In genomic region chr6:91372586-91372971, GRCm38 (mm10) we compare ENCODE assay signal across 19 mouse cellular contexts. TPM values are rescaled to one million over a fixed set of nuclear protein-coding genes. Genes with fewer than 3 reads are reported as not detected.
DNase-seq lines count a peak whose midpoint lies in the region; ATAC-seq and TF ChIP-seq lines count a peak whose summit lies in the region.
"Had no signal": no experiment of that assay in that cellular context is flagged by ENCODE, and none has a peak within 500 bp of the region (broad histone marks: within the 10 kb centered on the region; RNA-seq: fewer than 3 reads in every experiment).

No protein-coding gene starts in this region.

- no peak for DNase-seq in forebrain, embryonic 10.5 days (ENCODE audit: extremely low spot score, low spot score)
- DNase-seq in forebrain, embryonic 11.5 days (ENCODE audit: low spot score): no peak
- DNase-seq in limb, embryonic 10.5 days (ENCODE audit: low spot score): no peak
- no peak for DNase-seq in stomach, postnatal 0 days (ENCODE audit: low spot score)
- no peak for DNase-seq in retina, embryonic 14.5 days (ENCODE audit: low spot score)
- DNase-seq in right cerebral cortex, adult 2 months (ENCODE audit: low spot score in 2 of 2): no peak
- DNase-seq: cerebellum, adult 8-10 months; gastrocnemius, postnatal 25 days; heart, postnatal 10 days; kidney, adult 18-20 months; right cerebral cortex, postnatal 25 days; thymus, postnatal 25 days had no signal

- peaks cover 13% of the 10 kb centered on the region; the same call in 1 of the 2 replicates for H3K4me1 ChIP-seq in forebrain, embryonic 10.5 days
- no peaks in the 10 kb centered on the region for H3K4me1 ChIP-seq in forebrain, embryonic 11.5 days (replicated peaks; ENCODE audit: control insufficient read depth, insufficient read depth, low read length)
- H3K4me1 ChIP-seq in limb, embryonic 12.5 days (replicated peaks): no peaks in the 10 kb centered on the region
- peaks cover 8% of the 10 kb centered on the region; the same call in 1 of the 2 replicates for H3K4me1 ChIP-seq in limb, embryonic 10.5 days
- no peaks in the 10 kb centered on the region for H3K4me1 ChIP-seq in stomach, embryonic 16.5 days (ENCODE audit: control insufficient read depth, insufficient read depth, low read length)
- H3K4me1 ChIP-seq in stomach, postnatal 0 days (replicated peaks; ENCODE audit: control insufficient read depth, insufficient read depth): no peaks in the 10 kb centered on the region
- H3K4me1 ChIP-seq: midbrain, embryonic 12.5 days had no signal

- no peak for TF ChIP-seq EP300 in stomach, postnatal 0 days (optimal IDR thresholded peaks at IDR 0.05)

- H3K9me3 ChIP-seq in forebrain, embryonic 10.5 days: no peaks in the 10 kb centered on the region
- H3K9me3 ChIP-seq in forebrain, embryonic 11.5 days (ENCODE audit: control insufficient read depth, low read length): no peaks in the 10 kb centered on the region
- no peaks in the 10 kb centered on the region for H3K9me3 ChIP-seq in limb, embryonic 12.5 days
- H3K9me3 ChIP-seq in limb, embryonic 10.5 days (replicated peaks): no peaks in the 10 kb centered on the region
- no peaks in the 10 kb centered on the region for H3K9me3 ChIP-seq in stomach, embryonic 16.5 days (replicated peaks; ENCODE audit: control insufficient read depth, low read length)
- H3K9me3 ChIP-seq in stomach, postnatal 0 days (ENCODE audit: control insufficient read depth, low read length): no peaks in the 10 kb centered on the region
- H3K9me3 ChIP-seq: G1E; heart, embryonic 10.5 days; midbrain, embryonic 12.5 days had no signal

- no peak overlapping the region; the same call in 1 of the 2 replicates for H3K9ac ChIP-seq in forebrain, embryonic 11.5 days (ENCODE audit: low read length)
- H3K9ac ChIP-seq in limb, embryonic 12.5 days (replicated peaks): no peak overlapping the region
- no peak overlapping the region for H3K9ac ChIP-seq in stomach, embryonic 16.5 days (ENCODE audit: low read length)
- no peak overlapping the region for H3K9ac ChIP-seq in stomach, postnatal 0 days (ENCODE audit: low read length)
- H3K9ac ChIP-seq: liver, embryonic 14.5 days; midbrain, embryonic 12.5 days had no signal

- no peaks in the 10 kb centered on the region for H3K27me3 ChIP-seq in forebrain, embryonic 10.5 days (ENCODE audit: poor library complexity, severe bottlenecking)
- no peaks in the 10 kb centered on the region for H3K27me3 ChIP-seq in forebrain, embryonic 11.5 days (ENCODE audit: control insufficient read depth, insufficient read depth, low read length)
- no peaks in the 10 kb centered on the region; the same call in 1 of the 2 replicates for H3K27me3 ChIP-seq in limb, embryonic 12.5 days
- no peaks in the 10 kb centered on the region for H3K27me3 ChIP-seq in limb, embryonic 10.5 days (ENCODE audit: low read depth, poor library complexity, severe bottlenecking)
- no peaks in the 10 kb centered on the region for H3K27me3 ChIP-seq in stomach, embryonic 16.5 days (ENCODE audit: control insufficient read depth, insufficient read depth, low read length)
- H3K27me3 ChIP-seq in stomach, postnatal 0 days (ENCODE audit: control insufficient read depth, insufficient read depth, low read length): no peaks in the 10 kb centered on the region
- H3K27me3 ChIP-seq: midbrain, embryonic 12.5 days had no signal

- peak overlapping the region; percentile 44; the same call in 1 of the 2 replicates for H3K27ac ChIP-seq in forebrain, embryonic 10.5 days
- no peak overlapping the region for H3K27ac ChIP-seq in forebrain, embryonic 11.5 days (ENCODE audit: low read depth, low read length)
- H3K27ac ChIP-seq in limb, embryonic 12.5 days: peak overlapping the region; percentile 23; the same call in 1 of the 2 replicates
- H3K27ac ChIP-seq in limb, embryonic 10.5 days: no peak overlapping the region
- H3K27ac ChIP-seq in stomach, embryonic 16.5 days (ENCODE audit: low read length): no peak overlapping the region
- H3K27ac ChIP-seq in stomach, postnatal 0 days (replicated peaks): no peak overlapping the region
- H3K27ac ChIP-seq: heart, embryonic 10.5 days; liver, embryonic 14.5 days; midbrain, embryonic 12.5 days had no signal

- no peak for ATAC-seq in forebrain, embryonic 11.5 days (replicated peaks; ENCODE audit: low FRiP score)
- no peak for ATAC-seq in limb, embryonic 12.5 days (ENCODE audit: insufficient number of reproducible peaks, insufficient read depth, low FRiP score, low TSS enrichment, low read depth)
- ATAC-seq in stomach, embryonic 16.5 days (ENCODE audit: insufficient read depth, low FRiP score): 0 out of 2 replicates have a peak, but pooled peaks have one; percentile 12
- ATAC-seq in stomach, postnatal 0 days (ENCODE audit: low FRiP score, low TSS enrichment): no peak
- ATAC-seq: CD4-positive, CD25-positive, alpha-beta regulatory T cell, adult 4 months had no signal

- H3K4me2 ChIP-seq in forebrain, embryonic 11.5 days (ENCODE audit: low read depth, low read length, severe bottlenecking): no peak overlapping the region
- no peak overlapping the region for H3K4me2 ChIP-seq in limb, embryonic 12.5 days
- no peak overlapping the region for H3K4me2 ChIP-seq in stomach, embryonic 16.5 days (ENCODE audit: low read depth, low read length)
- H3K4me2 ChIP-seq in stomach, postnatal 0 days (replicated peaks; ENCODE audit: low read depth): no peak overlapping the region
- H3K4me2 ChIP-seq: midbrain, embryonic 12.5 days had no signal

- no peak overlapping the region for H3K4me3 ChIP-seq in forebrain, embryonic 10.5 days
- H3K4me3 ChIP-seq in forebrain, embryonic 11.5 days (ENCODE audit: low read depth, low read length): no peak overlapping the region
- H3K4me3 ChIP-seq in limb, embryonic 12.5 days (replicated peaks): no peak overlapping the region
- H3K4me3 ChIP-seq in limb, embryonic 10.5 days: no peak overlapping the region
- H3K4me3 ChIP-seq in stomach, embryonic 16.5 days (replicated peaks; ENCODE audit: low read length): no peak overlapping the region
- no peak overlapping the region for H3K4me3 ChIP-seq in stomach, postnatal 0 days (ENCODE audit: low read depth, low read length)
- H3K4me3 ChIP-seq: heart, embryonic 10.5 days; midbrain, embryonic 12.5 days had no signal

- peaks cover 32% of the 10 kb centered on the region for H3K36me3 ChIP-seq in forebrain, embryonic 10.5 days (replicated peaks)
- H3K36me3 ChIP-seq in forebrain, embryonic 11.5 days (ENCODE audit: control insufficient read depth, insufficient read depth, low read length): no peaks in the 10 kb centered on the region
- H3K36me3 ChIP-seq in limb, embryonic 12.5 days: no peaks in the 10 kb centered on the region
- H3K36me3 ChIP-seq in limb, embryonic 10.5 days: no peaks in the 10 kb centered on the region
- no peaks in the 10 kb centered on the region for H3K36me3 ChIP-seq in stomach, embryonic 16.5 days (ENCODE audit: control insufficient read depth, insufficient read depth, low read length)
- no peaks in the 10 kb centered on the region for H3K36me3 ChIP-seq in stomach, postnatal 0 days (ENCODE audit: control insufficient read depth, insufficient read depth, low read length)
- H3K36me3 ChIP-seq: G1E; heart, embryonic 10.5 days; midbrain, embryonic 12.5 days had no signal

- WGBS in forebrain, embryonic 10.5 days: 60% methylated on average over 3 of the region's 3 CpGs
- 58% methylated on average over 3 of the region's 3 CpGs for WGBS in forebrain, embryonic 11.5 days
- 29% methylated on average over 3 of the region's 3 CpGs for WGBS in limb, embryonic 12.5 days
- 34% methylated on average over 3 of the region's 3 CpGs for WGBS in limb, embryonic 10.5 days
- 17% methylated on average over 3 of the region's 3 CpGs for WGBS in stomach, embryonic 16.5 days
- WGBS in stomach, postnatal 0 days: 15% methylated on average over 3 of the region's 3 CpGs

- TF ChIP-seq CTCF in stomach, postnatal 0 days (IDR thresholded peaks at IDR 0.05; ENCODE audit: low read depth): no peak

RNA-seq across cellular contexts. Expression of gene Wnt7a, which starts 38.6 kb away (rescaled TPM):
- 10.9 and 11.0 TPM in 2 replicates for polyA plus RNA-seq in forebrain, embryonic 10.5 days (2016; fragmentation: Nextera tagmentation; extraction: Ambion mirVana)
- 13.7 and 15.0 TPM in 2 replicates for polyA plus RNA-seq in forebrain, embryonic 11.5 days (2014; fragmentation: Nextera tagmentation; extraction: Ambion mirVana)
- 5.1 and 5.7 TPM in 2 replicates for polyA plus RNA-seq in limb, embryonic 12.5 days (2016; fragmentation: Nextera tagmentation; extraction: Ambion mirVana)
- polyA plus RNA-seq in limb, embryonic 10.5 days (2016; fragmentation: Nextera tagmentation; extraction: Ambion mirVana): 5.0 and 8.4 TPM in 2 replicates
- polyA plus RNA-seq in stomach, embryonic 16.5 days (2015; fragmentation: Nextera tagmentation; extraction: Ambion mirVana): 0.04 and 0.36 TPM in 2 replicates
- polyA plus RNA-seq in stomach, postnatal 0 days (2015; fragmentation: Nextera tagmentation; extraction: Ambion mirVana): not detected in 2 replicates
- polyA plus RNA-seq: CD4-positive, CD25-positive, alpha-beta regulatory T cell, adult 4 months; G1E; liver, embryonic 14.5 days had no signal

Comparison
In these comparisons a context has a peak if more than half of its experiments do, and no peak if none do; other contexts are left out.
1. H3K27ac ChIP-seq: peak in forebrain, embryonic 10.5 days (single experiment) and limb, embryonic 12.5 days (single experiment); none in forebrain, embryonic 11.5 days (single experiment), limb, embryonic 10.5 days (single experiment), stomach, embryonic 16.5 days (single experiment) and stomach, postnatal 0 days (single experiment).